Mouse (Mus musculus) limb, embryonic 11.5 days (tissue): Measurements from ENCODE around the gene Mmp17. TPM values are rescaled to one million over a fixed set of nuclear protein-coding genes. Genes with fewer than 3 reads are reported as not detected.

ENCODE experiments used
- ATAC-seq: fragments of 200-750 bp; cut with Nextera tagmentation; 2 replicates; pipeline ENCODE4 v1.8.0; 2017; ENCODE audit warnings: low read depth; ENCODE audit not compliant: insufficient number of reproducible peaks, low FRiP score, low TSS enrichment
- DNase-seq: peaks from one replicate; pipeline ENCODE4 v3.0.0-alpha.2; 2015; ENCODE audit warnings: low spot score
- H3K27ac ChIP-seq: fragments of 300-500 bp; sonication (generic); replicated peaks from 2 replicates; pipeline ENCODE4 v1.5.1; 2014; ENCODE audit warnings: low read depth, mild to moderate bottlenecking, low read length
- H3K27me3 ChIP-seq: fragments of 300-500 bp; sonication (generic); 2 replicates; pipeline ENCODE4 v1.6.1; 2014; ENCODE audit warnings: mild to moderate bottlenecking, low read length, mixed read lengths; ENCODE audit not compliant: control insufficient read depth, insufficient read depth
- H3K36me3 ChIP-seq: fragments of 300-500 bp; sonication (generic); 2 replicates; pipeline ENCODE4 v1.6.1; 2014; ENCODE audit warnings: mild to moderate bottlenecking, low read length, moderate library complexity, mixed read lengths; ENCODE audit not compliant: control insufficient read depth, insufficient read depth
- H3K4me1 ChIP-seq: fragments of 300-500 bp; sonication (generic); 2 replicates; pipeline ENCODE4 v1.6.1; 2014; ENCODE audit warnings: low read length, mixed read lengths; ENCODE audit not compliant: control insufficient read depth, insufficient read depth
- H3K4me2 ChIP-seq: fragments of 300-500 bp; sonication (generic); 2 replicates; pipeline ENCODE4 v1.6.1; 2014; ENCODE audit warnings: low read depth, mild to moderate bottlenecking, moderate library complexity; ENCODE audit not compliant: severe bottlenecking
- H3K4me3 ChIP-seq: fragments of 300-500 bp; sonication (generic); 2 replicates; pipeline ENCODE4 v1.5.1; 2014; ENCODE audit warnings: low read depth, low read length
- H3K9ac ChIP-seq: fragments of 300-500 bp; sonication (generic); 2 replicates; pipeline ENCODE4 v1.6.1; 2014; ENCODE audit warnings: mild to moderate bottlenecking, low read length
- H3K9me3 ChIP-seq: fragments of 300-500 bp; sonication (generic); 2 replicates; pipeline ENCODE4 v1.6.1; 2016; ENCODE audit warnings: low read length; ENCODE audit not compliant: control insufficient read depth
- WGBS: fragments of 180-500 bp; shearing (Covaris S2); extraction: QIAGEN DNeasy Blood & Tissue Kit; methylation state at CpG from one replicate; pipeline ENCODE4 v1.1.7; 2014; 5-methylcytosine and 5-hydroxymethylcytosine counted together
- polyA plus RNA-seq: library from polyadenylated mRNA; unstranded; fragments of >200 nt; fragmentation: Nextera tagmentation; extraction: Ambion mirVana; gene quantifications from 2 replicates; pipeline ENCODE4 v1.2.1, GENCODE M21; 2014

The Mmp17 gene
- polyA plus RNA-seq, 1 experiment from 2014 or later: 0.68 TPM

GRCm38 (mm10) chr5:129650858-129651257, 66.9 kb downstream of the Mmp17 start:
- no peak for ATAC-seq

DNA sequence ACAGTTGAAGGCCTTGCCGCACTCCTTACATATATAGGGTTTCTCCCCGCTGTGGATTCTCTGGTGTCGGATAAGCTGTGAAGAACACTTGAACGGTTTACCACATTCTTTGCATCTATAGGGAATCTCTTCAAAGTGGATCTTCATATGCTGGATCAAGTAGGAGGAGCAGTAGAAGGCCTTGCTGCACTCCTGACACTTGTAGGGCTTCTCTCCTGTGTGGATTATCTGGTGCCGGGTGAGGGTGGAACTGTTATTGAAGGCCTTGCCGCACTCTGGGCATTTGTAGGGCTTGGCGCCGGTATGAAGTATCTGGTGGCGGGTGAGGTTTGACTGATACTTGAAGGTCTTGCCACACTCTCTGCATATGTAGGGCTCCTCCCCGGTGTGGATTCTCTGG, 73.0 kb downstream of the Mmp17 start:
- H3K4me3 ChIP-seq: no peak overlapping the region
- H3K4me1 ChIP-seq: no peaks in the 10 kb centered on the region
- peaks cover 11% of the 10 kb centered on the region; the same call in 1 of the 2 replicates for H3K36me3 ChIP-seq
- H3K27ac ChIP-seq: no peak overlapping the region
- no peak overlapping the region for H3K9ac ChIP-seq
- DNase-seq (no peak), ATAC-seq (no peak)
- H3K9me3 ChIP-seq: no peaks in the 10 kb centered on the region
- WGBS: 94% methylated on average over 10 of the region's 10 CpGs
- no peaks in the 10 kb centered on the region for H3K27me3 ChIP-seq
- no peak overlapping the region for H3K4me2 ChIP-seq

More at GRCm38 (mm10) chr5:129650858-129651257, 66.9 kb downstream of the Mmp17 start:
- no peak for DNase-seq
- Histone ChIP-seq H3K36me3 (no peaks in the 10 kb centered on the region), H3K4me3 (no peak overlapping the region), H3K9ac (no peak overlapping the region), H3K4me2 (no peak overlapping the region), H3K27ac (no peak overlapping the region), H3K27me3 (no peaks in the 10 kb centered on the region), H3K9me3 (no peaks in the 10 kb centered on the region), H3K4me1 (no peaks in the 10 kb centered on the region)
- WGBS: 93% methylated on average over 5 of the region's 5 CpGs

DNA sequence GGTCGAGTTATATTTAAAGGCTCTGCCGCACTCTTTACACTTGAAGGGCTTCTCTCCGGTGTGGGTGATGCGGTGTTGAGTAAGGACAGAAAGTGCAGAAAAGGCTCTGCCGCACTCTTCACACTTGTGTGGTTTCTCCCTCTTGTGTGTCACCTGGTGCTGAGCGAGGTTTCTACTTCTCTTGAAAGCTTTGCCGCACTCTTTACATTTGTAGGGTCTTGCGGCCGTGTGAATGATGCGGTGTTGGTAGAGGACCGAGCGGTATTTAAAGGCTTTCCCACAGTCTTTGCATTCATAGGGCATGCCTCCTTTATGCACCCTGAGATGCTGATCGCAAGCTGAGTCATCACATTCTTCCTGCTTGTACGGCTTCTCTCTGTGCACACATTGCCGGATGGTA, 74.0 kb downstream of the Mmp17 start:
- Histone ChIP-seq H3K9ac (no peak overlapping the region), H3K36me3 (peaks cover 11% of the 10 kb centered on the region; the same call in 1 of the 2 replicates), H3K9me3 (no peaks in the 10 kb centered on the region), H3K27ac (no peak overlapping the region), H3K4me2 (no peak overlapping the region), H3K4me1 (no peaks in the 10 kb centered on the region), H3K4me3 (no peak overlapping the region), H3K27me3 (no peaks in the 10 kb centered on the region)
- 96% methylated on average over 15 of the region's 15 CpGs for WGBS
- no peak for ATAC-seq
- DNase-seq: no peak

Other genes with a start within 250 kb of the Mmp17 start
- 60.7 and 65.5 TPM in 2 replicates for gene Sfswap, start 82.9 kb upstream of the Mmp17 start, polyA plus RNA-seq
- 5.7 and 6.1 TPM in 2 replicates for gene Zfp11, start 85.9 kb downstream of the Mmp17 start, polyA plus RNA-seq
- gene Sept14, start 124.3 kb downstream of the Mmp17 start, polyA plus RNA-seq: not detected in 2 replicates
- 189 and 194 TPM in 2 replicates for gene Mrps17, start 131.3 kb downstream of the Mmp17 start, polyA plus RNA-seq
- 79.4 and 87.9 TPM in 2 replicates for gene Nipsnap2, start 140.9 kb downstream of the Mmp17 start, polyA plus RNA-seq
- 29.6 and 31.5 TPM in 2 replicates for gene Psph, start 203.3 kb downstream of the Mmp17 start, polyA plus RNA-seq